Mouse (Mus musculus) small intestine, adult 2 months (tissue): ENCODE measurements around the gene Snd1. TPM values are rescaled to one million over a fixed set of nuclear protein-coding genes. Genes with fewer than 3 reads are reported as not detected.

Experiments used
- H3K27ac ChIP-seq: fragments of 200-500 bp; 2 replicates; pipeline ENCODE4 v1.5.1; 2012; ENCODE audit warnings: low read depth, low read length, control low read depth, inconsistent platforms; ENCODE audit not compliant: insufficient read depth
- H3K27me3 ChIP-seq: fragments of 200-500 bp; 2 replicates; pipeline ENCODE4 v1.6.1; 2012; ENCODE audit warnings: mild to moderate bottlenecking, moderate library complexity, low read length, inconsistent platforms; ENCODE audit not compliant: control insufficient read depth, insufficient read depth
- H3K36me3 ChIP-seq: fragments of 200-500 bp; 2 replicates; pipeline ENCODE4 v1.6.1; 2012; ENCODE audit warnings: mild to moderate bottlenecking, low read length, control low read depth, inconsistent platforms; ENCODE audit not compliant: control insufficient read depth, insufficient read depth
- H3K4me1 ChIP-seq: fragments of 200-500 bp; 2 replicates; pipeline ENCODE4 v1.6.1; 2012; ENCODE audit warnings: low read length, inconsistent platforms, mixed read lengths; ENCODE audit not compliant: control insufficient read depth, insufficient read depth, insufficient read length
- H3K4me3 ChIP-seq: fragments of 200-500 bp; 2 replicates; pipeline ENCODE4 v1.5.1; 2012; ENCODE audit warnings: low read depth, mild to moderate bottlenecking, control low read depth, inconsistent platforms, low read length, moderate library complexity
- CTCF ChIP-seq: fragments of 200-500 bp; IDR thresholded peaks from 2 replicates; pipeline ENCODE4 v1.5.1; 2012; ENCODE audit warnings: low read depth, mild to moderate bottlenecking, control low read depth, inconsistent platforms, low read length, moderate library complexity, mixed read lengths; ENCODE audit not compliant: insufficient replicate concordance, insufficient read length; ENCODE audit errors: extremely low read depth
- POLR2A ChIP-seq: fragments of 200-500 bp; IDR thresholded peaks from 2 replicates; pipeline ENCODE4 v1.6.1; 2012; ENCODE audit warnings: low read depth, mild to moderate bottlenecking, control low read depth, inconsistent platforms, low read length, moderate library complexity
- WGBS: fragments of 180-500 bp; shearing (Covaris S2); methylation state at CpG from one replicate; pipeline ENCODE4 v1.1.7; 2018; 5-methylcytosine and 5-hydroxymethylcytosine counted together
- polyA plus RNA-seq: library from polyadenylated mRNA; depleted of rRNA; stranded (reverse); fragments of >200 nt; gene quantifications from 2 replicates; pipeline ENCODE4 v1.2.3, GENCODE M21; 2012

The Snd1 gene
- polyA plus RNA-seq, 1 experiment = 77.7 TPM

- Histone ChIP-seq H3K27me3 (no peaks in the 10 kb centered on the region), H3K4me3 (no peak overlapping the region), H3K27ac (no peak overlapping the region), H3K36me3 (peaks cover 4% of the 10 kb centered on the region), H3K4me1 (no peaks in the 10 kb centered on the region)
- TF ChIP-seq CTCF (no peak), POLR2A (no peak)
- 15% methylated on average over 4 of the region's 4 CpGs for WGBS
These were observed 242.9 kb downstream of the Snd1 start for GRCm38 (mm10) chr6:28717845-28718237.

DNA sequence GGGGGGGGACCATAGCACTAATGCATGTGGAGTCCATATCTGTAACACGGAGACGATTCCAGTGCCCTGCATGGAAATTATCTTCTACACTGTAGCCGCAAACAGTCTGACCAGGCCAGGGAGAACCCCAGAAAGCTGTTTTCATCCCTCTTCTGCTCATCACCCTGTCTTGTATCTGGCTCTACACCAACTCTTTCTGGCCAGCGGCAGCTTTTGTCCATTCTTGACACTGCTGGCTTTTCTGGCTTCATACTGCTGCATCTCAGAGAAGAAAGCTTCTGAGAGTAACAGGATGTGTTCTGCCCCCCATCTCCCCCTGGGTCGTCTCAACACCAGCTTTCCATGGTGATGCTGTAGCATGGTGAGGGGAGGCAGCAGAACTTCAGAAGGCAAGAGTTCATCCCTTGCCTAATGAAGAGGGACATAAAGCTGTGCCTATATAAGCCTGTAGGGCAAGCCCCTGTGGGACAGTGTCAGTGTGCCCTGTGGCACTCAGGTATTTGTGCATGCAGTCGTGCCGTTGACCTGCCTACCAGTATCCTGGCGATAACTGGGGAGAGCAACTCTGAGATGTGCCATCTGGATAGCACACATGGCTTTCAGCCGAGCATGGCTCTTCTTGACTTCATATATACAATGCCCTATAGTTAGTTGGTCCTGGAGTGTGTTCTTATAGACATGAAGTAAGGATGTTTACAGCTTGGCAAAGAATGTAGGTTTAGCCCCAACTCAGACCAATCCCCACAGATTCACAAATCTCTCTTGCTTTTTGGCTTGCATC is 245.6 kb downstream of the Snd1 start:
- Histone ChIP-seq H3K27me3 (no peaks in the 10 kb centered on the region), H3K36me3 (peaks cover 12% of the 10 kb centered on the region), H3K4me1 (no peaks in the 10 kb centered on the region), H3K4me3 (no peak overlapping the region), H3K27ac (no peak overlapping the region)
- 89% methylated on average over 9 of the region's 9 CpGs for WGBS
- TF ChIP-seq POLR2A = no peak
- no peak for TF ChIP-seq CTCF

DNA sequence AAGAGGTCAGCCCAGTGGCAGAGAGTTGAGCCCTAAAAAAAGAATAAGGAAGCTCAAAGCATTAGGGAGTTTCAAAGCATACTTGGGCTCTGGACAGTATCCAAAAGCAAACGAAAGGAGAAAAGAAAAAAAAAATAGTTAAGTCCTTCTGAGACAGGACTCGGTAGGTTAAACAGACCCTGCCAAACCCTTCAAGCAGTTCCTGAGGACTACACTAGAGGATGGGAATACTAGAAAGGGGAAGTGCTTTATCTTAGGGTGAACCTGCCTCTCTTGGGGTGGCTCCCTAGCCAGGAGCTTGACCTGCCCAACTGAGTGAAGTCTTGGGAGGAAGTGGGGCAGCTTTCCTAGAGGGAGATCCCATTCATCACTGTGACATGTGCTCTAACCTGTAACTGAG is 248.1 kb downstream of the Snd1 start:
- Histone ChIP-seq H3K4me1 (no peaks in the 10 kb centered on the region), H3K36me3 (peaks cover 12% of the 10 kb centered on the region), H3K27me3 (no peaks in the 10 kb centered on the region), H3K27ac (no peak overlapping the region), H3K4me3 (no peak overlapping the region)
- no peak for TF ChIP-seq CTCF
- TF ChIP-seq POLR2A = no peak
- WGBS = 14% methylated on average over 2 of the region's 2 CpGs

- no peak overlapping the region for H3K27ac ChIP-seq
- no peak for TF ChIP-seq POLR2A
- no peak for TF ChIP-seq CTCF
- H3K27me3 ChIP-seq = no peaks in the 10 kb centered on the region
- H3K36me3 ChIP-seq = peaks cover 12% of the 10 kb centered on the region
- no peak overlapping the region for H3K4me3 ChIP-seq
- WGBS = 83% methylated on average over 5 of the region's 5 CpGs
- H3K4me1 ChIP-seq = no peaks in the 10 kb centered on the region
These were observed 249.8 kb downstream of the Snd1 start for GRCm38 (mm10) chr6:28724776-28725175.

- H3K27ac ChIP-seq = no peak overlapping the region
- 72% methylated on average over 3 of the region's 3 CpGs for WGBS
- no peaks in the 10 kb centered on the region for H3K4me1 ChIP-seq
- TF ChIP-seq CTCF (no peak), POLR2A (no peak)
- H3K27me3 ChIP-seq = no peaks in the 10 kb centered on the region
- H3K36me3 ChIP-seq = 0 out of 2 replicates have a peak, but pooled peaks cover 6% of the 10 kb centered on the region
- no peak overlapping the region for H3K4me3 ChIP-seq
These were observed 254.3 kb downstream of the Snd1 start for GRCm38 (mm10) chr6:28729236-28729635.

DNA sequence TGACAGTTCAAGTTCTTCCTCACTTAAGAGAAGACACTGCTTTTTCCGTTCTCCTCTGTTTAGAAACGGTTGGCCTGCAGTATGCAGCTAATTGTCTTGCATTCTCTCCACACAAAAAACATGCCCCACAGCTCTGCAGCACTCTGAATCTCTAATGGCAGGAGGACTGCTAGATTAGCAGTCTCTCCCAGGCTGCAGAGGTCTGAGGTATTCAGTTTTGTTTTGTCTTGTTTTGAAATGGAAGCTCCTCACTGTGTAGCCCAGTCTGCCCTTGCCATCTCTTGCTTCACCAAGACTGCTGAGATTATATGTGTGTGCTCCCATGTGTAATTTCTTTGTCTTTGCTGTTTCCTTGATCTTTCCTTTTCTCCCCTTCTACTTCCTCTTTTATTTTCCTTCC is 254.7 kb downstream of the Snd1 start:
- TF ChIP-seq POLR2A (no peak), CTCF (no peak)
- Histone ChIP-seq H3K4me1 (no peaks in the 10 kb centered on the region), H3K27ac (no peak overlapping the region), H3K4me3 (no peak overlapping the region), H3K36me3 (0 out of 2 replicates have a peak, but pooled peaks cover 5% of the 10 kb centered on the region), H3K27me3 (no peaks in the 10 kb centered on the region)
- WGBS = 74% methylated on average over 2 of the region's 2 CpGs

DNA sequence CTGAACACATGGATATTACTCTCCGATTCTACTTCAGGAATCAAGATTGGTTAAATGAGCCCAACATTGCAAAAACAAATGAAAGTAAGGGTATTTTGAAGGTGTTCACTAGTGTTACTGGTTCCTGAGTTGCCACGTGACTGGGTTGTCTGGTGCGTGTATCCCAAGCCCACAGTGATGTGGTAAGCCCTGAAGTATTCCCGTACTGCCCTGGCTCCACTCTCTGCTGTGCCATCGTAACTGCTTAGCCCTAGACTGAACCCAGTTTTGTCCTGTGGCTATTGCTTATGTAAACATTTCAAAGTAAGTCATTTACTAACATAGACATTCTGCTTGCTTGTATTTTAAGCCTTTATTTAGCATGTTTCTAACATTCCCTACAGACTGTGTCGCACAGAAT is 256.3 kb downstream of the Snd1 start:
- no peaks in the 10 kb centered on the region for H3K4me1 ChIP-seq
- 90% methylated on average over 6 of the region's 6 CpGs for WGBS
- no peaks in the 10 kb centered on the region for H3K27me3 ChIP-seq
- no peaks in the 10 kb centered on the region for H3K36me3 ChIP-seq
- H3K27ac ChIP-seq = no peak overlapping the region
- H3K4me3 ChIP-seq = no peak overlapping the region
- TF ChIP-seq POLR2A = no peak
